Mouse (Mus musculus) macrophage (primary cell): ENCODE results near the gene Tenm4. TPM values are rescaled to one million over a fixed set of nuclear protein-coding genes. Genes with fewer than 3 reads are reported as not detected.

Source experiments
- H3K27ac ChIP-seq: fragments of 350-480 bp; formaldehyde crosslinking; 2 replicates; pipeline ENCODE4 v1.9.0; 2021
- H3K36me3 ChIP-seq: fragments of 350-480 bp; formaldehyde crosslinking; 2 replicates; pipeline ENCODE4 v1.9.0; 2021; ENCODE audit errors: inconsistent target
- H3K4me3 ChIP-seq: fragments of 350-480 bp; formaldehyde crosslinking; 2 replicates; pipeline ENCODE4 v1.9.0; 2021; ENCODE audit errors: inconsistent target
- H3K79me2 ChIP-seq: fragments of 350-480 bp; formaldehyde crosslinking; 2 replicates; pipeline ENCODE4 v1.9.0; 2021; ENCODE audit errors: inconsistent target
- WGBS: methylation state at CpG from one replicate; pipeline ENCODE4 v1.1.7; 2026; ENCODE audit warnings: inconsistent platforms; ENCODE audit not compliant: missing documents; 5-methylcytosine and 5-hydroxymethylcytosine counted together
- polyA plus RNA-seq: library from polyadenylated mRNA; stranded (reverse); fragments of 250-400 nt; gene quantifications from 3 replicates; pipeline ENCODE4 v1.2.4, GENCODE M21; 2018; ENCODE audit warnings: inconsistent platforms

The Tenm4 gene
- polyA plus RNA-seq, 1 experiment from 2014 or later, result 1.3 TPM

- peak overlapping the region; percentile 86 for H3K27ac ChIP-seq
Measured at GRCm38 (mm10) chr7:96817030-96817674, 646.1 kb downstream of the Tenm4 start.

GRCm38 (mm10) chr7:96818236-96818916 is 647.3 kb downstream of the Tenm4 start:
- WGBS, result 78% methylated on average over 6 of the region's 6 CpGs
- H3K36me3 ChIP-seq, result no peaks in the 10 kb centered on the region
- peak overlapping the region; percentile 86 for H3K27ac ChIP-seq
- H3K4me3 ChIP-seq, result no peak overlapping the region
- no peaks in the 10 kb centered on the region for H3K79me2 ChIP-seq

More at GRCm38 (mm10) chr7:96817030-96817674, 646.1 kb downstream of the Tenm4 start:
- H3K4me3 ChIP-seq, result no peak overlapping the region
- no peaks in the 10 kb centered on the region for H3K79me2 ChIP-seq
- 59% methylated on average over 6 of the region's 6 CpGs for WGBS
- H3K36me3 ChIP-seq, result no peaks in the 10 kb centered on the region

GRCm38 (mm10) chr7:96819538-96819937 is 648.5 kb downstream of the Tenm4 start:
- Histone ChIP-seq H3K27ac (no peak overlapping the region), H3K4me3 (no peak overlapping the region), H3K36me3 (no peaks in the 10 kb centered on the region), H3K79me2 (no peaks in the 10 kb centered on the region)
- WGBS, result 95% methylated on average over 3 of the region's 3 CpGs

GRCm38 (mm10) chr7:96820343-96820742 is 649.3 kb downstream of the Tenm4 start:
- Histone ChIP-seq H3K36me3 (no peaks in the 10 kb centered on the region), H3K79me2 (no peaks in the 10 kb centered on the region), H3K27ac (no peak overlapping the region), H3K4me3 (no peak overlapping the region)
- 98% methylated on average over 6 of the region's 6 CpGs for WGBS

GRCm38 (mm10) chr7:96826101-96826500 is 655.1 kb downstream of the Tenm4 start:
- H3K4me3 ChIP-seq, result no peak overlapping the region
- no peaks in the 10 kb centered on the region for H3K79me2 ChIP-seq
- H3K36me3 ChIP-seq, result no peaks in the 10 kb centered on the region
- 50% methylated on average over 6 of the region's 6 CpGs for WGBS
- H3K27ac ChIP-seq, result no peak overlapping the region

GRCm38 (mm10) chr7:96826672-96827071 is 655.6 kb downstream of the Tenm4 start:
- WGBS, result 94% methylated on average over 6 of the region's 6 CpGs
- Histone ChIP-seq H3K4me3 (no peak overlapping the region), H3K27ac (no peak overlapping the region), H3K79me2 (no peaks in the 10 kb centered on the region), H3K36me3 (no peaks in the 10 kb centered on the region)

GRCm38 (mm10) chr7:96832551-96832950 is 661.5 kb downstream of the Tenm4 start:
- H3K79me2 ChIP-seq, result no peaks in the 10 kb centered on the region
- peak overlapping the region; percentile 19 for H3K27ac ChIP-seq
- H3K4me3 ChIP-seq, result no peak overlapping the region
- no peaks in the 10 kb centered on the region for H3K36me3 ChIP-seq
- 93% methylated on average over 9 of the region's 9 CpGs for WGBS

- WGBS, result 87% methylated on average over 3 of the region's 3 CpGs
- no peaks in the 10 kb centered on the region for H3K36me3 ChIP-seq
- H3K4me3 ChIP-seq, result no peak overlapping the region
- peak overlapping the region; percentile 19 for H3K27ac ChIP-seq
- H3K79me2 ChIP-seq, result no peaks in the 10 kb centered on the region
Measured at GRCm38 (mm10) chr7:96833012-96833411, 662.0 kb downstream of the Tenm4 start.

GRCm38 (mm10) chr7:96834681-96835289 is 663.7 kb downstream of the Tenm4 start:
- no peak overlapping the region for H3K27ac ChIP-seq
- WGBS, result 93% methylated on average over 6 of the region's 6 CpGs
- no peak overlapping the region for H3K4me3 ChIP-seq
- H3K79me2 ChIP-seq, result no peaks in the 10 kb centered on the region
- H3K36me3 ChIP-seq, result no peaks in the 10 kb centered on the region

- Histone ChIP-seq H3K36me3 (no peaks in the 10 kb centered on the region), H3K79me2 (no peaks in the 10 kb centered on the region), H3K27ac (no peak overlapping the region), H3K4me3 (no peak overlapping the region)
- 95% methylated on average over 2 of the region's 2 CpGs for WGBS
Measured at GRCm38 (mm10) chr7:96835313-96835712, 664.3 kb downstream of the Tenm4 start.

GRCm38 (mm10) chr7:96838271-96838841 is 667.3 kb downstream of the Tenm4 start:
- H3K36me3 ChIP-seq, result no peaks in the 10 kb centered on the region
- WGBS, result 92% methylated on average over 8 of the region's 8 CpGs
- H3K79me2 ChIP-seq, result no peaks in the 10 kb centered on the region
- no peak overlapping the region for H3K4me3 ChIP-seq
- H3K27ac ChIP-seq, result no peak overlapping the region

GRCm38 (mm10) chr7:96838926-96839325 is 667.9 kb downstream of the Tenm4 start:
- no peaks in the 10 kb centered on the region for H3K79me2 ChIP-seq
- WGBS, result 90% methylated on average over 4 of the region's 4 CpGs
- no peak overlapping the region for H3K27ac ChIP-seq
- H3K4me3 ChIP-seq, result no peak overlapping the region
- H3K36me3 ChIP-seq, result no peaks in the 10 kb centered on the region

GRCm38 (mm10) chr7:96839586-96839985 is 668.5 kb downstream of the Tenm4 start:
- no peak overlapping the region for H3K4me3 ChIP-seq
- H3K27ac ChIP-seq, result no peak overlapping the region
- no peaks in the 10 kb centered on the region for H3K36me3 ChIP-seq
- WGBS, result 88% methylated on average over 4 of the region's 4 CpGs
- H3K79me2 ChIP-seq, result no peaks in the 10 kb centered on the region

GRCm38 (mm10) chr7:96842477-96843255 is 671.6 kb downstream of the Tenm4 start:
- H3K27ac ChIP-seq, result no peak overlapping the region
- no peaks in the 10 kb centered on the region for H3K36me3 ChIP-seq
- no peaks in the 10 kb centered on the region for H3K79me2 ChIP-seq
- 97% methylated on average over 12 of the region's 12 CpGs for WGBS
- no peak overlapping the region for H3K4me3 ChIP-seq
